In genomic region chr15:82877309-82877708, GRCm38 (mm10) we compare ENCODE assay signal across 31 mouse cellular contexts.
DNase-seq lines count a peak whose midpoint lies in the region; ATAC-seq and TF ChIP-seq lines count a peak whose summit lies in the region.
"Had no signal": no experiment of that assay in that cellular context is flagged by ENCODE, and none has a peak within 500 bp of the region (broad histone marks: within the 10 kb centered on the region; RNA-seq: fewer than 3 reads in every experiment).

No protein-coding gene starts in this region.

- no peak overlapping the region for H3K4me3 ChIP-seq in liver, adult 2 months (ENCODE audit: insufficient read depth, low read depth, low read length)
- H3K4me3 ChIP-seq in liver, embryonic 12.5 days: no peak overlapping the region
- no peak overlapping the region for H3K4me3 ChIP-seq in lung, postnatal 0 days (ENCODE audit: low read depth, low read length)
- H3K4me3 ChIP-seq in bone marrow, adult 2 months (replicated peaks; ENCODE audit: control insufficient read depth, low read depth, low read length): no peak overlapping the region
- no peak overlapping the region for H3K4me3 ChIP-seq in forebrain, embryonic 11.5 days (ENCODE audit: low read depth, low read length)
- H3K4me3 ChIP-seq: embryonic facial prominence, embryonic 10.5 days; embryonic facial prominence, embryonic 13.5 days; erythroblast, embryonic 14.5 days; forebrain, embryonic 13.5 days; heart, embryonic 12.5 days had no signal

- no peaks in the 10 kb centered on the region for H3K36me3 ChIP-seq in liver, adult 2 months (ENCODE audit: control insufficient read depth, insufficient read depth, low read length)
- no peaks in the 10 kb centered on the region for H3K36me3 ChIP-seq in liver, embryonic 12.5 days
- H3K36me3 ChIP-seq in lung, postnatal 0 days (ENCODE audit: insufficient read depth, low read length): no peaks in the 10 kb centered on the region
- no peaks in the 10 kb centered on the region for H3K36me3 ChIP-seq in forebrain, embryonic 11.5 days (ENCODE audit: control insufficient read depth, insufficient read depth, low read length)
- H3K36me3 ChIP-seq: embryonic facial prominence, embryonic 10.5 days; embryonic facial prominence, embryonic 13.5 days; heart, embryonic 12.5 days had no signal

- peak; percentile 28 for DNase-seq in liver, adult 2 months (ENCODE audit: extremely low read depth, low read depth, low spot score)
- DNase-seq in lung, postnatal 0 days (ENCODE audit: low spot score): no peak
- DNase-seq in lung, adult 18-20 months: no peak
- DNase-seq in cerebellum, postnatal 10 days: no peak
- DNase-seq in forebrain, embryonic 11.5 days (ENCODE audit: low spot score): no peak
- DNase-seq: adrenal gland, postnatal 10 days; adrenal gland, postnatal 36 days; cerebellum, adult 11 months; cerebellum, adult 2 months; cerebellum, adult 9-11 months; cerebellum, postnatal 36 days; embryo, embryonic 11 days; gastrocnemius, postnatal 10 days; gastrocnemius, postnatal 36 days; heart, adult 18-20 months; heart, postnatal 14 days; heart, postnatal 4 days had no signal

- no peak overlapping the region for H3K27ac ChIP-seq in liver, adult 2 months (replicated peaks; ENCODE audit: insufficient read depth, low read depth, low read length)
- no peak overlapping the region for H3K27ac ChIP-seq in liver, embryonic 12.5 days
- H3K27ac ChIP-seq in lung, postnatal 0 days (ENCODE audit: low read length): peak overlapping the region; percentile 78
- peak overlapping the region; percentile 48; the same call in 1 of the 2 replicates for H3K27ac ChIP-seq in bone marrow, adult 2 months (ENCODE audit: control insufficient read depth, insufficient read depth, low read depth, low read length, poor library complexity)
- no peak overlapping the region for H3K27ac ChIP-seq in forebrain, embryonic 11.5 days (ENCODE audit: low read depth, low read length)
- H3K27ac ChIP-seq: embryonic facial prominence, embryonic 10.5 days; embryonic facial prominence, embryonic 13.5 days; forebrain, embryonic 13.5 days; hindbrain, embryonic 14.5 days; hindbrain, postnatal 0 days had no signal

- peaks cover 2% of the 10 kb centered on the region; the same call in 1 of the 2 replicates for H3K4me1 ChIP-seq in liver, adult 2 months (ENCODE audit: control insufficient read depth, insufficient read depth, low read length)
- peaks cover 17% of the 10 kb centered on the region; the same call in 1 of the 2 replicates for H3K4me1 ChIP-seq in liver, embryonic 12.5 days
- H3K4me1 ChIP-seq in lung, postnatal 0 days (ENCODE audit: insufficient read depth, low read depth, low read length): no peaks in the 10 kb centered on the region
- H3K4me1 ChIP-seq in bone marrow, adult 2 months (ENCODE audit: control insufficient read depth, insufficient read depth, low read length): peaks cover 1% of the 10 kb centered on the region; the same call in 1 of the 2 replicates
- H3K4me1 ChIP-seq in forebrain, embryonic 11.5 days (replicated peaks; ENCODE audit: control insufficient read depth, insufficient read depth, low read length): no peaks in the 10 kb centered on the region
- H3K4me1 ChIP-seq: embryonic facial prominence, embryonic 10.5 days; embryonic facial prominence, embryonic 13.5 days; forebrain, embryonic 13.5 days had no signal

- H3K9me3 ChIP-seq in liver, embryonic 12.5 days (replicated peaks): no peaks in the 10 kb centered on the region
- H3K9me3 ChIP-seq in lung, postnatal 0 days (ENCODE audit: low read length): no peaks in the 10 kb centered on the region
- no peaks in the 10 kb centered on the region for H3K9me3 ChIP-seq in forebrain, embryonic 11.5 days (ENCODE audit: control insufficient read depth, low read length)
- H3K9me3 ChIP-seq: embryonic facial prominence, embryonic 10.5 days; embryonic facial prominence, embryonic 13.5 days; forebrain, embryonic 13.5 days; heart, embryonic 12.5 days had no signal

- TF ChIP-seq EP300 in lung, postnatal 0 days (IDR thresholded peaks at IDR 0.05): no peak

- H3K79me2 ChIP-seq in liver, adult 2 months (ENCODE audit: control insufficient read depth, insufficient read depth, low read length): peaks cover 5% of the 10 kb centered on the region; the same call in 1 of the 2 replicates

- no peak for ATAC-seq in liver, embryonic 12.5 days
- peak; percentile 33; the same call in 1 of the 2 replicates for ATAC-seq in lung, postnatal 0 days
- peak; percentile 54; the same call in 1 of the 2 replicates for ATAC-seq in megakaryocyte progenitor cell, adult 5-6 weeks (replicated peaks; ENCODE audit: poor library complexity)
- no peak for ATAC-seq in forebrain, embryonic 11.5 days (replicated peaks; ENCODE audit: low FRiP score)
- ATAC-seq: CD4-positive, CD25-positive, alpha-beta regulatory T cell, adult 4 months; forebrain, embryonic 13.5 days; forebrain, embryonic 16.5 days; hindbrain, postnatal 0 days; inflammation-experienced regulatory T-cells, adult 6 months; Patski had no signal

- no peaks in the 10 kb centered on the region for H3K27me3 ChIP-seq in liver, adult 2 months (ENCODE audit: control insufficient read depth, insufficient read depth, low read length)
- H3K27me3 ChIP-seq in liver, embryonic 12.5 days (replicated peaks): no peaks in the 10 kb centered on the region
- H3K27me3 ChIP-seq in lung, postnatal 0 days (replicated peaks; ENCODE audit: insufficient read depth, low read length): no peaks in the 10 kb centered on the region
- H3K27me3 ChIP-seq in forebrain, embryonic 11.5 days (ENCODE audit: control insufficient read depth, insufficient read depth, low read length): no peaks in the 10 kb centered on the region
- H3K27me3 ChIP-seq: embryonic facial prominence, embryonic 13.5 days; forebrain, embryonic 13.5 days; heart, embryonic 12.5 days; Patski had no signal

- TF ChIP-seq POLR2A in liver, adult 2 months (IDR thresholded peaks at IDR 0.05; ENCODE audit: extremely low read depth, insufficient read depth, low read length): no peak
- TF ChIP-seq POLR2A in bone marrow, adult 2 months (IDR thresholded peaks at IDR 0.05; ENCODE audit: borderline replicate concordance, control insufficient read depth, low read depth, low read length): no peak

- no peak for TF ChIP-seq CTCF in liver, adult 2 months (IDR thresholded peaks at IDR 0.05; ENCODE audit: low read depth, low read length)
- TF ChIP-seq CTCF in lung, postnatal 0 days (IDR thresholded peaks at IDR 0.05): no peak
- TF ChIP-seq CTCF in bone marrow, adult 2 months (IDR thresholded peaks at IDR 0.05; ENCODE audit: control insufficient read depth, insufficient read depth, low read length): no peak

- H3K9ac ChIP-seq in liver, adult 2 months (ENCODE audit: low read depth, low read length): no peak overlapping the region
- H3K9ac ChIP-seq in liver, embryonic 12.5 days: no peak overlapping the region
- no peak overlapping the region for H3K9ac ChIP-seq in lung, postnatal 0 days (replicated peaks; ENCODE audit: low read depth)
- no peak overlapping the region for H3K9ac ChIP-seq in forebrain, embryonic 11.5 days (ENCODE audit: low read length)
- H3K9ac ChIP-seq: embryonic facial prominence, embryonic 13.5 days; forebrain, embryonic 13.5 days; heart, embryonic 12.5 days; hindbrain, embryonic 14.5 days had no signal

- no peak overlapping the region for H3K4me2 ChIP-seq in liver, embryonic 12.5 days
- no peak overlapping the region for H3K4me2 ChIP-seq in lung, postnatal 0 days (replicated peaks; ENCODE audit: low read depth, low read length)
- H3K4me2 ChIP-seq in forebrain, embryonic 11.5 days (ENCODE audit: low read depth, low read length, severe bottlenecking): no peak overlapping the region
- H3K4me2 ChIP-seq: embryonic facial prominence, embryonic 13.5 days; forebrain, embryonic 13.5 days; heart, embryonic 12.5 days; hindbrain, embryonic 14.5 days had no signal

Comparison
In these comparisons a context has a peak if more than half of its experiments do, and no peak if none do; other contexts are left out.
1. H3K27ac ChIP-seq: peak in lung, postnatal 0 days (single experiment) and bone marrow, adult 2 months (single experiment); none in liver, adult 2 months (single experiment), liver, embryonic 12.5 days (single experiment) and forebrain, embryonic 11.5 days (single experiment).
2. ATAC-seq: peak in lung, postnatal 0 days (single experiment) and megakaryocyte progenitor cell, adult 5-6 weeks (single experiment); none in liver, embryonic 12.5 days (single experiment) and forebrain, embryonic 11.5 days (single experiment).